Mouse (Mus musculus) megakaryocyte, embryonic 14.5 days (primary cell): Measurements from ENCODE around the gene Btn1a1.

ENCODE experiments used
- FLI1 ChIP-seq: IDR thresholded peaks from 2 replicates; pipeline ENCODE4 v1.6.1; 2012; ENCODE audit warnings: low read length, inconsistent platforms, mixed read lengths
- GATA1 ChIP-seq: IDR thresholded peaks from 3 replicates; pipeline ENCODE4 v1.6.1; 2012; ENCODE audit warnings: mixed read lengths, low read length, inconsistent platforms, borderline replicate concordance

DNA sequence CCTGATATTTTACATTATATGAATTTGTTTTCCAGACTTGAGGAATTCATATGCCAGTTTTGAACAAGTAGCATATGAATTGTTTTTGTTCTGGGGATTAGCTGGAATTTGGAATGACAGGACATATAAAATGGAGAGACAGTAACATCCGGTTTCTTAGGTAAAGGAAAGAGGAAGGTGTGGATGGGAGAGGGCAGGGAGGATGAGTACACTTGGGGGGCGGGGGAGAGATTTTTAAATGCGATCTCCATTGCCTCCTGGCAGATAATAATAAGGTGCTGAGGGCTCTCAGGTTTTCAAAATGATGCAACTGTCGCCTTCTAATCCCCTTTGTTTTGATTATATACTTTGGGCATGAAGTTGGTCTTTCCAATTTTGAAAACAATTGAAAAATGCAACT lies 30.5 kb downstream of the Btn1a1 start:
- TF ChIP-seq GATA1 (no peak), FLI1 (no peak)
